Mouse (Mus musculus): ENCODE measurements at regions not wholly inside any gene's neighbourhood (a gene's known extent, or its start where the extent isn't known, plus 50 kb on each side); places are given as distances from the start of the nearest gene placed in this dataset.

- Histone ChIP-seq H3K4me2 (ENCODE audit: low read depth, low read length) (no peak overlapping the region), H3K9ac (ENCODE audit: low read length) (no peak overlapping the region), H3K27ac (ENCODE audit: low read length) (no peak overlapping the region), H3K9me3 (replicated peaks; ENCODE audit: control insufficient read depth, low read length) (no peaks in the 10 kb centered on the region), H3K27me3 (ENCODE audit: control insufficient read depth, insufficient read depth, low read length) (no peaks in the 10 kb centered on the region), H3K4me3 (replicated peaks; ENCODE audit: low read length) (no peak overlapping the region), H3K4me1 (ENCODE audit: control insufficient read depth, insufficient read depth, low read length) (no peaks in the 10 kb centered on the region), H3K36me3 (ENCODE audit: control insufficient read depth, insufficient read depth, low read length) (no peaks in the 10 kb centered on the region)
- ATAC-seq (ENCODE audit: insufficient read depth, low FRiP score): no peak
- WGBS: 37% methylated on average over 7 of the region's 7 CpGs
Observed at GRCm38 (mm10) chr2:159422281-159422937, 627.8 kb downstream of the Dhx35 start.

DNA sequence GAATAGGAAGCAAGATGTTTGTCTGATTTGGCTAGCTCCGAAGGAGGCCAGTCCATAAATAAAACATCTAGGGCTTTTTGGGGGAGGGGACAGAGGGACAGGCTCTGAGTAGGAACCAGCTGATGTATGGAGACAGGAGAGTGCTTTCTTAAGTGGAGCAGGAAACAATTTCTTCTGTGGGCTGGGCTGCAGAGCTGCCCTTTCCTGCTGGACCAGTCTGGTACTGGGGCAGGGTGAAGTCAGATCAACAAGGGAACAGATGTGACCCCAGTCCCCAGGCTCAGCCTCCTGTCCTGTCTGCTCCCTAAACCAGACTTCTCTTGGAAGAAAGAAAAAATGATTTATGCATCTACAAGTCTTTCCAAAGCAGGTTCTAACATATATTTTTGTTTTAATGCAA, 633.6 kb downstream of the Dhx35 start:
- ATAC-seq (ENCODE audit: insufficient read depth, low FRiP score): no peak
- WGBS: 27% methylated on average over 1 of the region's 1 CpGs

GRCm38 (mm10) chr2:159430577-159431329, 636.1 kb downstream of the Dhx35 start:
- Histone ChIP-seq H3K27me3 (ENCODE audit: control insufficient read depth, insufficient read depth, low read length) (no peaks in the 10 kb centered on the region), H3K4me3 (replicated peaks; ENCODE audit: low read length) (no peak overlapping the region), H3K4me2 (ENCODE audit: low read depth, low read length) (no peak overlapping the region), H3K9ac (ENCODE audit: low read length) (no peak overlapping the region), H3K4me1 (ENCODE audit: control insufficient read depth, insufficient read depth, low read length) (no peaks in the 10 kb centered on the region), H3K9me3 (replicated peaks; ENCODE audit: control insufficient read depth, low read length) (no peaks in the 10 kb centered on the region), H3K27ac (ENCODE audit: low read length) (no peak overlapping the region), H3K36me3 (ENCODE audit: control insufficient read depth, insufficient read depth, low read length) (no peaks in the 10 kb centered on the region)
- 65% methylated on average over 5 of the region's 5 CpGs for WGBS
- ATAC-seq (ENCODE audit: insufficient read depth, low FRiP score): no peak

More for the DNA sequence above, 633.6 kb downstream of the Dhx35 start:
- Histone ChIP-seq H3K4me3 (replicated peaks; ENCODE audit: low read length) (no peak overlapping the region), H3K27ac (ENCODE audit: low read length) (no peak overlapping the region), H3K9ac (ENCODE audit: low read length) (no peak overlapping the region), H3K36me3 (ENCODE audit: control insufficient read depth, insufficient read depth, low read length) (no peaks in the 10 kb centered on the region), H3K4me1 (ENCODE audit: control insufficient read depth, insufficient read depth, low read length) (no peaks in the 10 kb centered on the region), H3K27me3 (ENCODE audit: control insufficient read depth, insufficient read depth, low read length) (no peaks in the 10 kb centered on the region), H3K9me3 (replicated peaks; ENCODE audit: control insufficient read depth, low read length) (no peaks in the 10 kb centered on the region), H3K4me2 (ENCODE audit: low read depth, low read length) (no peak overlapping the region)

- no peaks in the 10 kb centered on the region for H3K9me3 ChIP-seq (replicated peaks; ENCODE audit: control insufficient read depth, low read length)
- H3K4me2 ChIP-seq (ENCODE audit: low read depth, low read length): no peak overlapping the region
- 70% methylated on average over 6 of the region's 6 CpGs for WGBS
- no peak overlapping the region for H3K27ac ChIP-seq (ENCODE audit: low read length)
- H3K36me3 ChIP-seq (ENCODE audit: control insufficient read depth, insufficient read depth, low read length): no peaks in the 10 kb centered on the region
- ATAC-seq (ENCODE audit: insufficient read depth, low FRiP score): no peak
- no peak overlapping the region for H3K4me3 ChIP-seq (replicated peaks; ENCODE audit: low read length)
- H3K9ac ChIP-seq (ENCODE audit: low read length): no peak overlapping the region
- no peaks in the 10 kb centered on the region for H3K4me1 ChIP-seq (ENCODE audit: control insufficient read depth, insufficient read depth, low read length)
- H3K27me3 ChIP-seq (ENCODE audit: control insufficient read depth, insufficient read depth, low read length): no peaks in the 10 kb centered on the region
Observed at GRCm38 (mm10) chr2:159438961-159439360, 644.4 kb downstream of the Dhx35 start.

DNA sequence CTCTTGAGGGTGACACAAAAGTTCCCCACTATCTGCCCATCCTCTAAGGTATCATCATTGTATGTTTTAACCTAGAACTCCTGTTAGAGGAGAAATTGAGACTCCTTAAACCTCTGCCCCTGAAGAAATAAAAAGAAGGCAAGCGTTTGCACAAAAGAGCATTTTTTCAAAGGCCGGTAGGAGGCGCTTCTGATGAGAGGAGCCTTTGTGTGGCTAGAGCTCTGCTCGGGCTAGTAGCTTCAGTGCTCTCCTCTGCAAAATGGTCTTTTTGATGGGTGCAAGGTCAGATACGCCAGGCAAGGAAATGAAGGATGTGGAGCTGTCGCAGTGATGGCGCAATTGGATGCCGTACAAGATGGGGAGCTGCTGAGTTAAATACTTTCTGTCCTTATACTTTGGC, 649.0 kb downstream of the Dhx35 start:
- Histone ChIP-seq H3K36me3 (ENCODE audit: control insufficient read depth, insufficient read depth, low read length) (no peaks in the 10 kb centered on the region), H3K4me2 (ENCODE audit: low read depth, low read length) (no peak overlapping the region), H3K4me3 (replicated peaks; ENCODE audit: low read length) (no peak overlapping the region), H3K27ac (ENCODE audit: low read length) (no peak overlapping the region), H3K9ac (ENCODE audit: low read length) (no peak overlapping the region), H3K27me3 (ENCODE audit: control insufficient read depth, insufficient read depth, low read length) (no peaks in the 10 kb centered on the region), H3K4me1 (ENCODE audit: control insufficient read depth, insufficient read depth, low read length) (no peaks in the 10 kb centered on the region), H3K9me3 (replicated peaks; ENCODE audit: control insufficient read depth, low read length) (no peaks in the 10 kb centered on the region)
- WGBS: 30% methylated on average over 8 of the region's 8 CpGs
- ATAC-seq (ENCODE audit: insufficient read depth, low FRiP score): no peak

DNA sequence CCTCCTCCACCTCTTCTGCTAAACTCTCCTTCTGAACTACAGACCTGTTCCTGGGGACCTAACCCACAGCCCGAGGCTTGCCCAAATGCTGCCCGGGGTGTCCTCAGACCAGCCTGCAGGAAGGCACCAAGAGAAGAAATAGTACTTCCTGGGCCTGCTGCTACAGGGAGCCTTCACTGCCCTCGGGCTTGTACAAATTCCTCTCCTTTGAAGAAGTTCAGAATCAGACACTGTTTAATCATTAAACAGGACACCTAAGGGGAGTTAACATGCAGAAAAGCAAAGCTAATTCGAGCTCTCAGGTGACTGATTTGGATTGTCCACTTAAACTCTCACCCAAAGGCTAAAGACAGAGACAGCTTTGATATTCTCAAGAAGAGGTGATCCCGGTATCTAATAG, 651.8 kb downstream of the Dhx35 start:
- ATAC-seq (ENCODE audit: insufficient read depth, low FRiP score): no peak
- Histone ChIP-seq H3K4me2 (ENCODE audit: low read depth, low read length) (no peak overlapping the region), H3K9me3 (replicated peaks; ENCODE audit: control insufficient read depth, low read length) (no peaks in the 10 kb centered on the region), H3K4me3 (replicated peaks; ENCODE audit: low read length) (no peak overlapping the region), H3K4me1 (ENCODE audit: control insufficient read depth, insufficient read depth, low read length) (no peaks in the 10 kb centered on the region), H3K27me3 (ENCODE audit: control insufficient read depth, insufficient read depth, low read length) (no peaks in the 10 kb centered on the region), H3K27ac (ENCODE audit: low read length) (no peak overlapping the region), H3K9ac (ENCODE audit: low read length) (no peak overlapping the region), H3K36me3 (ENCODE audit: control insufficient read depth, insufficient read depth, low read length) (no peaks in the 10 kb centered on the region)
- 44% methylated on average over 5 of the region's 5 CpGs for WGBS

GRCm38 (mm10) chr2:159446886-159447285, 652.3 kb downstream of the Dhx35 start:
- no peak for ATAC-seq (ENCODE audit: insufficient read depth, low FRiP score)
- Histone ChIP-seq H3K4me2 (ENCODE audit: low read depth, low read length) (no peak overlapping the region), H3K9ac (ENCODE audit: low read length) (no peak overlapping the region), H3K4me3 (replicated peaks; ENCODE audit: low read length) (no peak overlapping the region), H3K27me3 (ENCODE audit: control insufficient read depth, insufficient read depth, low read length) (no peaks in the 10 kb centered on the region), H3K27ac (ENCODE audit: low read length) (no peak overlapping the region), H3K36me3 (ENCODE audit: control insufficient read depth, insufficient read depth, low read length) (no peaks in the 10 kb centered on the region), H3K4me1 (ENCODE audit: control insufficient read depth, insufficient read depth, low read length) (no peaks in the 10 kb centered on the region), H3K9me3 (replicated peaks; ENCODE audit: control insufficient read depth, low read length) (no peaks in the 10 kb centered on the region)
- 47% methylated on average over 5 of the region's 5 CpGs for WGBS

DNA sequence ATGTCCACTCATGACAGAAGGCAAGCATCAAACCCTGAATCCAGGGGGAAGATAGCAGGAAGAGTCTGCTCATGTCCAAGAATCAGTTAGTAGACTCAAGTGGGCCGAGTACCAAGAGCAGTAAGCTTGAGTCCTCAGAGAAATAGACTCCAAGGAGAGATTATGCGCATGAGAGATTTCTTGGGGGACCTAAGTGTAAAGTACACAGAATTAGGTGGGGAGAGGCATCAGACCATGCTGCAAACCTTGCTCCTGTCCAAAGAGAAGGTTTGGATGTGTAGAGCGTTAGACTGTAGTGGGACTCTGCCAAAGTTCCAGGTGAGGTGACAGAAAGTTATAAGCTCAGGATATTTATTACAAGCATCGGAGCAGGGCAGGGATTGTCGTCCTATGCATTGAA, 654.4 kb downstream of the Dhx35 start:
- H3K9ac ChIP-seq (ENCODE audit: low read length): no peak overlapping the region
- no peak for ATAC-seq (ENCODE audit: insufficient read depth, low FRiP score)
- 87% methylated on average over 5 of the region's 5 CpGs for WGBS
- no peaks in the 10 kb centered on the region for H3K27me3 ChIP-seq (ENCODE audit: control insufficient read depth, insufficient read depth, low read length)
- H3K9me3 ChIP-seq (replicated peaks; ENCODE audit: control insufficient read depth, low read length): no peaks in the 10 kb centered on the region
- no peak overlapping the region for H3K27ac ChIP-seq (ENCODE audit: low read length)
- no peak overlapping the region for H3K4me3 ChIP-seq (replicated peaks; ENCODE audit: low read length)
- no peaks in the 10 kb centered on the region for H3K36me3 ChIP-seq (ENCODE audit: control insufficient read depth, insufficient read depth, low read length)
- no peak overlapping the region for H3K4me2 ChIP-seq (ENCODE audit: low read depth, low read length)
- H3K4me1 ChIP-seq (ENCODE audit: control insufficient read depth, insufficient read depth, low read length): no peaks in the 10 kb centered on the region

- no peak for ATAC-seq (ENCODE audit: insufficient read depth, low FRiP score)
- Histone ChIP-seq H3K27ac (ENCODE audit: low read length) (no peak overlapping the region), H3K4me3 (replicated peaks; ENCODE audit: low read length) (no peak overlapping the region), H3K36me3 (ENCODE audit: control insufficient read depth, insufficient read depth, low read length) (no peaks in the 10 kb centered on the region), H3K9me3 (replicated peaks; ENCODE audit: control insufficient read depth, low read length) (no peaks in the 10 kb centered on the region), H3K27me3 (ENCODE audit: control insufficient read depth, insufficient read depth, low read length) (no peaks in the 10 kb centered on the region), H3K4me1 (ENCODE audit: control insufficient read depth, insufficient read depth, low read length) (no peaks in the 10 kb centered on the region), H3K4me2 (ENCODE audit: low read depth, low read length) (no peak overlapping the region), H3K9ac (ENCODE audit: low read length) (no peak overlapping the region)
- WGBS: 41% methylated on average over 9 of the region's 9 CpGs
Observed at GRCm38 (mm10) chr2:159451439-159451838, 656.8 kb downstream of the Dhx35 start.
